Mouse (Mus musculus): ENCODE measurements around the gene Kcnj9. TPM values are rescaled to one million over a fixed set of nuclear protein-coding genes. Genes with fewer than 3 reads are reported as not detected.

The Kcnj9 gene
- polyA plus RNA-seq, 1 experiment: 6.9 TPM

DNA sequence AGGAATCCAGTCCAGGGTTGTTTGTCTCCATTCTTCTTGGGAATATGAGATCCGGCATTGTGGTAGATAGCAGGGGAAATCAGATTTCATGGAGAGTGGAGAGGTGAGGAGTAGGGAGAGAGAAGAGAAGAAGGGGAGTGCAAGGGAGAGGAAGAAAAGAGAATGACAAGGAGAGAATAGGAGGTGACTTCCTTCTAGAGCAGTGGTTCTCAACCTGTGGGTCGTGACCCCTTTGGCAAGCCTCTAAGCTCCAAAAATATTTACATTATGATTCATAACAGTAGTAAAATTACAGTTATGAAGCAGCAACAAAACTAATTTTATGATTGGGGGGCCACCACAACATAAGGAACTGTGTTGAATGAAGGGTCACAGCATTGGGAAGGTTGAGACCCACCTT, 3.8 kb upstream of the Kcnj9 start:
- TF ChIP-seq CTCF (IDR thresholded peaks at IDR 0.05; ENCODE audit: borderline replicate concordance, extremely low read depth, insufficient read depth, insufficient read length) (no peak), POLR2A (IDR thresholded peaks at IDR 0.05; ENCODE audit: borderline replicate concordance, extremely low read depth, insufficient read depth, insufficient read length, poor library complexity, severe bottlenecking) (no peak)
- DNase-seq (ENCODE audit: low read depth): no peak

DNA sequence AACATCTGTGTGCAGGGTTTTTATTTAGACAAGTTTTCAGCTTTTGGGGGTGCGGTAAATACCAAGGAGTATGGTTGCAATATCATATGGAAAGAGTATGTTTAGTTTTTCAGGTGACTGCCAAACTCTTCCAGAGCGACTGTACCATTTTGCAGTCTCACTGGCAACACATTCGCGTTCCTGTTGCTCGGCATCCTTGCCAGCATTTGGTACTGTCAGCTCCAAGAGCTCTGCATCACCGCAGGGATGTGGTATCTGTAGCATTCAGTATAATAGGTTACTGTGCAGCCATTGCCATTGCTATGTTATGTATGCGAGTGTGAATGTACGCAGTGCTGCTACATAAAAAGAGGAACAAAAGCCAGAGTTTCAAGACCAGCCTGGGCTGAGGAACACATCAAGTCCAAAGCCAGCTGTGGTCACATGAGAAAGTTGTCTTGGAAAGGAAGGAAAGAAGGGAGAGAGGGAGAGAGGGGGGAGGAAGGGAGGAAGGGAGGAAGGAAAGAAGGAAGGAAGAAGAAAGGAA, 2.4 kb upstream of the Kcnj9 start:
- DNase-seq (ENCODE audit: low read depth): no peak
- TF ChIP-seq POLR2A (IDR thresholded peaks at IDR 0.05; ENCODE audit: borderline replicate concordance, extremely low read depth, insufficient read depth, insufficient read length, poor library complexity, severe bottlenecking) (no peak), CTCF (IDR thresholded peaks at IDR 0.05; ENCODE audit: borderline replicate concordance, extremely low read depth, insufficient read depth, insufficient read length) (no peak)

DNA sequence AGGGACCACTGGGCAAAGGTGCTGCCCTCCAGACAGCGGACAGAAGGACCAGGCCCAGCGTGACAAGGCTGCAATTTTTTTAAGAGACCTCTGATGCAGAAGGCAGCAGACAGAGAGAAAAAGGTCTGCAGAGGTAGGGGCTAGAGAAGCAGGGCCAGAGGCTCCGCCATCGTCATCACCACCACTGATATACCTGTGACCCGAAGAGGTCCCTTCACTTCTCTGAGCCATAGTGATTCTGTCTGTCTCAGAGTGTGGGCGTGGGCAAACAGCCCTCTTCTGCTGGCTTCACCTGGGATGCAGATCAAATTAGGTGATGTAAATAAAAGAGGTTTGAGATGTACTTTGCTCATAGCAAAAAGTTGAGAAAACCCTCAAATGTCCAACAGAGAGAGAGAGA, 498 bp upstream of the Kcnj9 start:
- TF ChIP-seq CTCF (IDR thresholded peaks at IDR 0.05; ENCODE audit: borderline replicate concordance, extremely low read depth, insufficient read depth, insufficient read length) (no peak), POLR2A (IDR thresholded peaks at IDR 0.05; ENCODE audit: borderline replicate concordance, extremely low read depth, insufficient read depth, insufficient read length, poor library complexity, severe bottlenecking) (no peak)
- DNase-seq (ENCODE audit: low read depth): no peak

DNA sequence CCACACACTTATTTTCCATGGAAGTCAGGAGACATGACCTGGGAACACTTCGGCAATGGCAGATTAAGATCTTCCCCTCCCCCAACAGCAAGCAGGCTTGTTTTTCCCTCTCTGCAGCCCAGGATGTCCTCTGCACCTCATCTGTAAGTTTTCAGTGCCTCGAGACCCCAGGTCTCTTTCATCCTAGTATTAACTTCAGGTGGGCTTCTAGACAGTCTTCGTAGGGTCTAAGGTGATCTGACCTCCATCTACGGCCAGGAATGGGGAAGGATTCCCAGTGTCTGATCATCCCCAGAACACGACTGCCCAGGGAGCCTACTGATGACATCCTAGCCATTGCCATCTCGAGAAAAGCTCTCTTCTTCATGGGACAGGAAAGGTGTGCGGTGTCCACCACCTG, 657 bp downstream of the Kcnj9 start:
- no peak for TF ChIP-seq POLR2A (IDR thresholded peaks at IDR 0.05; ENCODE audit: borderline replicate concordance, extremely low read depth, insufficient read depth, insufficient read length, poor library complexity, severe bottlenecking)
- TF ChIP-seq CTCF (IDR thresholded peaks at IDR 0.05; ENCODE audit: borderline replicate concordance, extremely low read depth, insufficient read depth, insufficient read length): no peak
- DNase-seq (ENCODE audit: low read depth): no peak

DNA sequence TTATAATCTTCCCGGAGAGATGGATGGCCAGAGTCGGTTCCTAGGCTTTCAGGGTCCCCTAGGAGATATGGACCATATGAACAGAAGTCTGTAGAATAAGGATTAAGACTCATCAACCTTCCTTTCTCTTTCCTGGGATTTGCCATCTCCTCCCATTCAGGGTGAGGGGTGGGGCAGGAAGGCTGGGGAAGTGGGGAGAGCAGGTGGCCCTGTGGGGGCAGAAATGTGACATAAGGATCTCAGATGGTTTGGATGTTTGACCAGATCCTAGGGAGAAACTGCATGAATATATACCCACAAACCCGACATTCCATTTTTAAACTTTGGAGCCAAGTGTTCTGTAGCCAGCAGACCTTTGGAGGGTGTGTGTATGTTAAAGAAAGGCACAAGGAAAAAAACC, 1.1 kb downstream of the Kcnj9 start:
- TF ChIP-seq CTCF (IDR thresholded peaks at IDR 0.05; ENCODE audit: borderline replicate concordance, extremely low read depth, insufficient read depth, insufficient read length): no peak
- no peak for TF ChIP-seq POLR2A (IDR thresholded peaks at IDR 0.05; ENCODE audit: borderline replicate concordance, extremely low read depth, insufficient read depth, insufficient read length, poor library complexity, severe bottlenecking)
- no peak for DNase-seq (ENCODE audit: low read depth)

DNA sequence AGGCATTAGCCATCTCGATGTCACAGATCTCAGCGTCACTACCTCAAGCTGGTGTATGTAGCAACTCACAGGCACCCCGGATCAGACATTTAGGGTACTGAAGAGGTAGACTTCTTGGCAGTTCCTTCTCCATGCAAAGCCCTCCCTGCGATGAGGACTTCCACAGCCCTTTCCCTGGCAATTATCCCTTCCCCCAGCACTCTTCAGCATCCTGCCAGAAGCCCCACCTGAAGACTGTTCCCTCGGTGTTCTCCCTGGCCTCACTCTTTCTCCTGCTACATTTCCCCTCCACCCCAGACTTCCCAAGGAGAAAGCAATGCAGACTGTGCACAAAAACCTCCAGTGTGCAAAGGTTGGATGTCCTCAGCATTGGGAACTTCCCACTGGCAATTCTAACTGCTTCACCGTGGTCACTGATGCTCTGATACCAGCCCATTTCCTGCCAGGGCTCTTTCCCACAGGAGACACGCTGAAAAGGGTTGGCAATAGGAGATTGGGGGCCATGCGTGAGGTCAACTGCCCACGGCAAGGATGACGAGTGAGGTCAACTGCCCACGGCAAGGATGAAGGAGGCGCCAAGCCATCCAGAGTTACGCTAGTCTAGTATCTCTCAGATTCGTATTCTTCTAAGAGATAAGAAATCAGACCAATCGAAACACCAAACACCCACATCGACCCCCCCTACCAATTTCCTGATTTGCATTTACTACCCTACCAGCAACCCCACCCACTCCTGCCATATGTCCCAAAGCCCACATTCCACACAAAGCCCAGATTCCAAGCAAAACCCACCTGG, 1.7 kb downstream of the Kcnj9 start:
- no peak for DNase-seq (ENCODE audit: low read depth)
- TF ChIP-seq POLR2A (IDR thresholded peaks at IDR 0.05; ENCODE audit: borderline replicate concordance, extremely low read depth, insufficient read depth, insufficient read length, poor library complexity, severe bottlenecking) (no peak), CTCF (IDR thresholded peaks at IDR 0.05; ENCODE audit: borderline replicate concordance, extremely low read depth, insufficient read depth, insufficient read length) (no peak)

DNA sequence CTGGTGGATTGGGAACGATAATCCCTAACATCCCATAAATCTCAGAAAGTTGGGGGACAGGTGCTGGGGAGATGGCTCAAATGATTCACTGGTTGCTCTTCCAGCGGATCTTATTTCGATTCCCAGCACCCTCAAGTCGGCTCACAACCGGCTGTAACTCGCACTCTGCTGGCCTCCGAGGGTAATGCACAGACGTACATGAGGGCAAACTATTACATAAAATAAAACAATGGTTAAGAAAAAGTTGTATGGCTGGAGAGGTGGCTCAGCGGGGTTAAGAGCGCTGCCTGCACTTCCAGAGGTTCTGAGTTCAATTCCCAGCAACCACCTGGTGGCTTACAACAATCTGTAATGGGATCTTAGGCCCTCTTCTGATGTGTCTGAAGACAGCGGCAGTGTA, 2.4 kb downstream of the Kcnj9 start:
- no peak for DNase-seq (ENCODE audit: low read depth)

DNA sequence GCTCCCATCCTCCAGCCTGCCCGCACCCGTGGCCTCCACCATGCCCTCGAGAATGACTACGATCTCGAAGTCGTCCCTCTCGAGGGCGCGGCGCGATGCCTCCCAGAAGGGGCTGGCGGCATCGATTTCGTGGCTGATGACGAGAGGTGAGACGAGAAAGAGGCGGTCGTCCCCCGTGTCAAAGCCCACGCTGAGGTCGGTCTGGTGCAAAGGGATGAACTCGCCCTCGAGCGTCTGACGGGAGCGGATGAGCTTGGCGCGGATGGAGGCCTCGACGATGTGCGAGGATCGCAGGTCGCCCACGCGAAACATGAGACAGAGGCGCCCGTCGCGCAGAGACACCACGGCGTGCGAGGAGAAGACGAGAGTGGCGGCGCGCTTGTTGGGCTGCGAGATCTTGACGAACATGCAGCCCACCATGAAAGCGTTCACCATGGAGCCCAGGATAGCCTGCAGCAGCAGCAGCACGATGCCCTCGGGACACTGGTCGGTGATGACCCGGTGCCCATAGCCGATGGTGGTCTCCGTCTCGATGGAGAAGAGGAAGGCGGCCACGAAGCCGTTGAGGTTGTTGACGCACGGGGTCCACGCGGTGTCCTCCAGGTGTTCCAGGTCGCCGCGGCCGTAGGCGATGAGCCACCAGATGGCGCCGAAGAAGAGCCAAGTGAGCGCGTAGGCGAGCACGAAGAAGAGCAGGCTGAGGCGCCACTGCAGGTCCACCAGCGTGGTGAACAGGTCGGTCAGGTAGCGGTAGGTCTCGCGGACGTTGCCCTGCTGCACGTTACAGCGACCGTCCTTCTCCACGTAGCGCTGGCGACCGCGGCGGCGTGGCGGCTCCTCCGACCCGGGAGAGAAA, 3.2 kb downstream of the Kcnj9 start:
- TF ChIP-seq CTCF (IDR thresholded peaks at IDR 0.05; ENCODE audit: borderline replicate concordance, extremely low read depth, insufficient read depth, insufficient read length): peak; percentile 73
- no peak for TF ChIP-seq POLR2A (IDR thresholded peaks at IDR 0.05; ENCODE audit: borderline replicate concordance, extremely low read depth, insufficient read depth, insufficient read length, poor library complexity, severe bottlenecking)
- DNase-seq (ENCODE audit: low read depth): peak; percentile 86

More for the DNA sequence above, 2.4 kb downstream of the Kcnj9 start:
- TF ChIP-seq POLR2A (IDR thresholded peaks at IDR 0.05; ENCODE audit: borderline replicate concordance, extremely low read depth, insufficient read depth, insufficient read length, poor library complexity, severe bottlenecking): no peak
- TF ChIP-seq CTCF (IDR thresholded peaks at IDR 0.05; ENCODE audit: borderline replicate concordance, extremely low read depth, insufficient read depth, insufficient read length): peak; percentile 38; the same call in 1 of the 2 replicates

DNA sequence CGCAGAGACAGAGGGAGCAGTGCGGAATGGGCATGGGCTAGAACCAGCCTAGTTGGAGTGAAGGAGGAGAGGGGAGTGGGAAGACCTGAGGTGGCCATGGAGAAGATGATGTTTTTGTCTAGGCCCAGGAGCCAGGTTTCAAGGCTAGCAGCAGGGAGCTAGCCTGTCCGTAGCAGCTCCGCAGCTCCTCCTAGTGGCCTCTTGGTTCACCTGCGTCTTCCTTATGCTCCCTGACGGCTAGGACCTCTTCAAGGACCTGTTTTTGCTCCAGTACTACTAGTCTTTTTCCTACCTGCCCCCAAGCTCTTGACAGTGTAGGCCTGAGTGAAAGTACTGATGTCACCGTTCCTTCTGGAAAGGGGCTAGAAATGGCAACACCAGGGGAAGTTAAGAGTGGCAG, 4.4 kb downstream of the Kcnj9 start:
- TF ChIP-seq POLR2A (IDR thresholded peaks at IDR 0.05; ENCODE audit: borderline replicate concordance, extremely low read depth, insufficient read depth, insufficient read length, poor library complexity, severe bottlenecking): no peak
- TF ChIP-seq CTCF (IDR thresholded peaks at IDR 0.05; ENCODE audit: borderline replicate concordance, extremely low read depth, insufficient read depth, insufficient read length): peak; percentile 97
- peak; percentile 91 for DNase-seq (ENCODE audit: low read depth)

DNA sequence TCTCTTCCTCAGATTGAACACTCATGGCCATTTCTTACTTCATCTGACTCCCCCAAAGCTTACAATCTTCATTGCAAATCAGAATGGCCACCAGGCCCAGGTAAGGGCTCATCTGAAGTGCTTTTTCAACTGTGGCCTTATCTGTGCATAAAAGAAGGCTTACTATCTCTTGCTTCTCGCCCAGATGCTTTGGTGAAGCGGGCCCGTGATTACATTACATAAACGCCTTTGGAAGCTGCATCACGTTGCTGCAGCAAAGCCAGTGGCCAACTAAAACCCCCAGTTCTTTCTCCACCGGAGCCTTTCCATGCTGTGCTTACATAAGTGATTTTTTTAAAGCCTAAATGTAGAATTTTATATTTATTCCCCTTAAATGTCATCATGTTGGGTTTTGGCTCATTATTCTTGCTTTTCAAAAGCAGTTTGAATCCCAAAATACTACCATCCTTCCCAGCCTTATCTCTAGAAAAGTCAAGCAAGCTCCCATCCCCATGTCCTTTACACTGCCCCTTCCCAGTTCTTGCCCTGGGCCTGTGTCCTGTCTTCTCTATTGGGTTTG, 5.2 kb downstream of the Kcnj9 start:
- no peak for DNase-seq (ENCODE audit: low read depth)
- TF ChIP-seq CTCF (IDR thresholded peaks at IDR 0.05; ENCODE audit: borderline replicate concordance, extremely low read depth, insufficient read depth, insufficient read length) (no peak), POLR2A (IDR thresholded peaks at IDR 0.05; ENCODE audit: borderline replicate concordance, extremely low read depth, insufficient read depth, insufficient read length, poor library complexity, severe bottlenecking) (no peak)

DNA sequence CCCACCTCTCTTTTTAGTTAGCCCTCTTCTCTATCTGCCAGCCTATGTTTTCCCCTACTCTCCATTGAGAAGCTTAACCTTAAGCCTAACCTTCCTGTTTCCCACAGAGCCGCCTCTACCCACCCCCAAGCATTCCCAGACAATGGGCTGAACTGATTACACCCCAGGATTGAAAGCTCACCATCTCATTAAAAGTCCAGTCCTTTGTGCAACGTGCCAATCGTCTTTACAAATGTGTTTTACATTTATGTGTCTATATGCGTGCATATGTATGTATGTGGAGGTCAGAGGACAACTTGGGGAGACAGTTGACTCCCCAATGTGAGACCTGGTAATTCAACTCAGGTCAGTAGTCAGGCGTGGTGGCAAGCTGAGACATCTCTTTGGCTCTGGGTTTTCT, 5.8 kb downstream of the Kcnj9 start:
- TF ChIP-seq POLR2A (IDR thresholded peaks at IDR 0.05; ENCODE audit: borderline replicate concordance, extremely low read depth, insufficient read depth, insufficient read length, poor library complexity, severe bottlenecking) (no peak), CTCF (IDR thresholded peaks at IDR 0.05; ENCODE audit: borderline replicate concordance, extremely low read depth, insufficient read depth, insufficient read length) (no peak)
- DNase-seq (ENCODE audit: low read depth): no peak
